Comparison of ENCODE assay signal across 7 mouse cellular contexts in the genomic region with DNA sequence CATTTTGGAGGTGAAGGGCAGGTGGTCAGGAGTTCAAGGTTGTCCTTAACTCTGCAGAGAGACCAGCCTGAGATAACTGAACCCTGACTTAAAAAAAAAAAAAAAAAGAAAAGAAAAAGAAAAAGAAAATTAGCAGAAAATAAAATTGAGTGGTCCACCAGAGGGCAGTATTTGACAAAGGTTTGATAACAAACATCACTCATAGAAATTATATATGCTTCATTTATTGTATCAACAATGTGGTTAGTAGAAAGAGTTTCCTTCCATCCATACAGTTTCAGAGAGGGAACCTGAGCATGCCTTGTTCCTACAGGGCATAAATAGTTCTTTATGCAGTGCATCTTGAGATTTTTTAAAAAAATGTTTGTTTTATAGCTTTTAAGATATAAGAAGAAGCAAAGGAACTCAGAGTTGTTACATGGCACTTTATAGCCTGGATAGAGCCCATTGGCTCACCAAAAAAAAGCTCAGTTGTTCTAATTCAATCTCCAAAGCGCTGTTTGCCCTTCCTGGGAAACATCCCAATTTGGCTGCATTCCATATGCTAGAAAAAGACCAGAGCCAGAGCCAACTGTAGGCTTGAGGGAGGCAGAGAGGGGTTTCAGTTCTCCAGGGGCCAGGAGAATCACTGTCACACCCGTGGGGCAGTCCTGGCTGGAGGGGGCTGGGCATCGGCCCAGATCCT.
DNase-seq lines count a peak whose midpoint lies in the region; ATAC-seq and TF ChIP-seq lines count a peak whose summit lies in the region.

No protein-coding gene starts in this region.

- peak; percentile 94 for DNase-seq in lung, embryonic 14.5 days
- DNase-seq in lung, adult 2 months, result no peak
- DNase-seq in R1 (ENCODE audit: low read depth, low spot score), result peak; percentile 36
- DNase-seq in cerebellum, adult 9-10 months, result peak; percentile 65
- peak; percentile 20 to 63 for DNase-seq in heart, postnatal 14 days
- DNase-seq in limb, embryonic 14.5 days (ENCODE audit: low spot score), result peak; percentile 90

- H3K4me1 ChIP-seq in lung, embryonic 14.5 days (ENCODE audit: insufficient read depth), result peaks cover 18% of the 10 kb centered on the region
- H3K4me1 ChIP-seq in lung, adult 2 months (ENCODE audit: control insufficient read depth, insufficient read depth, low read length), result peaks cover 16% of the 10 kb centered on the region
- H3K4me1 ChIP-seq in limb, embryonic 14.5 days (ENCODE audit: control insufficient read depth, insufficient read depth, low read length), result peaks cover 30% of the 10 kb centered on the region

- H3K9ac ChIP-seq in lung, embryonic 14.5 days, result no peak overlapping the region
- no peak overlapping the region for H3K9ac ChIP-seq in limb, embryonic 14.5 days (ENCODE audit: low read depth, low read length, severe bottlenecking)

- intact Hi-C loops in heart, postnatal 14 days (cut with DNase I), result loop anchor here (1.0 to 5.0 kb wide), 6 partner anchors 66 to 547 kb away; no protein-coding TSS in a partner anchor

- H3K9me3 ChIP-seq in lung, embryonic 14.5 days (ENCODE audit: low read depth, low read length), result no peaks in the 10 kb centered on the region
- H3K9me3 ChIP-seq in limb, embryonic 14.5 days (ENCODE audit: control insufficient read depth, low read length), result no peaks in the 10 kb centered on the region

- H3K36me3 ChIP-seq in lung, embryonic 14.5 days (ENCODE audit: insufficient read depth), result no peaks in the 10 kb centered on the region
- H3K36me3 ChIP-seq in limb, embryonic 14.5 days (ENCODE audit: control insufficient read depth, insufficient read depth, low read length), result no peaks in the 10 kb centered on the region

- WGBS in lung, embryonic 14.5 days, result 21% methylated on average over 3 of the region's 3 CpGs
- WGBS in lung, adult 2 months, result 13% methylated on average over 3 of the region's 3 CpGs
- 36% methylated on average over 3 of the region's 3 CpGs for WGBS in limb, embryonic 14.5 days

- H3K27ac ChIP-seq in lung, embryonic 14.5 days (ENCODE audit: low read depth), result peak overlapping the region; percentile 26; the same call in 1 of the 2 replicates
- H3K27ac ChIP-seq in limb, embryonic 14.5 days (replicated peaks; ENCODE audit: low read depth, low read length), result no peak overlapping the region

- TF ChIP-seq CTCF in lung, embryonic 14.5 days (IDR thresholded peaks at IDR 0.05; ENCODE audit: low read depth), result peak; percentile 52
- no peak for TF ChIP-seq CTCF in lung, adult 2 months (IDR thresholded peaks at IDR 0.05; ENCODE audit: insufficient read depth, low read length)

- peak overlapping the region; percentile 23; the same call in 1 of the 2 replicates for H3K4me2 ChIP-seq in lung, embryonic 14.5 days
- no peak overlapping the region for H3K4me2 ChIP-seq in limb, embryonic 14.5 days (replicated peaks; ENCODE audit: low read depth, low read length, severe bottlenecking)

- H3K27me3 ChIP-seq in lung, embryonic 14.5 days (ENCODE audit: insufficient read depth, low read length), result no peaks in the 10 kb centered on the region
- H3K27me3 ChIP-seq in limb, embryonic 14.5 days (ENCODE audit: control insufficient read depth, insufficient read depth, low read length), result no peaks in the 10 kb centered on the region

- no peak overlapping the region for H3K4me3 ChIP-seq in lung, embryonic 14.5 days (ENCODE audit: low read depth, low read length)
- no peak overlapping the region for H3K4me3 ChIP-seq in lung, adult 2 months (replicated peaks; ENCODE audit: extremely low read depth, low read depth, low read length)
- H3K4me3 ChIP-seq in limb, embryonic 14.5 days (replicated peaks; ENCODE audit: low read length), result no peak overlapping the region

- no peak for TF ChIP-seq POLR2A in lung, adult 2 months (IDR thresholded peaks at IDR 0.05; ENCODE audit: borderline replicate concordance, extremely low read depth, low read depth, low read length)
- TF ChIP-seq POLR2A in limb, embryonic 14.5 days (IDR thresholded peaks at IDR 0.05; ENCODE audit: borderline replicate concordance, extremely low read depth, insufficient read depth, insufficient read length), result no peak

- ATAC-seq in lung, embryonic 14.5 days (ENCODE audit: insufficient read depth), result peak; percentile 45; the same call in 1 of the 2 replicates
- no peak for ATAC-seq in limb, embryonic 14.5 days (ENCODE audit: low FRiP score, low read depth)
- ATAC-seq in erythroid progenitor cell, adult 5-6 weeks (replicated peaks; ENCODE audit: low FRiP score, poor library complexity, severe bottlenecking), result no peak
